Mouse (Mus musculus) layer of hippocampus, postnatal 25 days (tissue): ENCODE measurements around the gene Olfr1155. TPM values are rescaled to one million over a fixed set of nuclear protein-coding genes. Genes with fewer than 3 reads are reported as not detected.

Experiments
- DNase-seq, 2 experiments: peaks; one replicate each; pipeline ENCODE4 v3.0.0; 2022; ENCODE audit warnings: mixed read lengths in 2 of 2, low spot score in 1 of 2; ENCODE audit errors: extremely low spot score in 1 of 2
- total RNA-seq, 2 experiments: library from RNA; stranded (reverse); gene quantifications; 2 replicates each; pipeline ENCODE4 v1.2.3; 2021

The Olfr1155 gene
- total RNA-seq, result not detected

DNA sequence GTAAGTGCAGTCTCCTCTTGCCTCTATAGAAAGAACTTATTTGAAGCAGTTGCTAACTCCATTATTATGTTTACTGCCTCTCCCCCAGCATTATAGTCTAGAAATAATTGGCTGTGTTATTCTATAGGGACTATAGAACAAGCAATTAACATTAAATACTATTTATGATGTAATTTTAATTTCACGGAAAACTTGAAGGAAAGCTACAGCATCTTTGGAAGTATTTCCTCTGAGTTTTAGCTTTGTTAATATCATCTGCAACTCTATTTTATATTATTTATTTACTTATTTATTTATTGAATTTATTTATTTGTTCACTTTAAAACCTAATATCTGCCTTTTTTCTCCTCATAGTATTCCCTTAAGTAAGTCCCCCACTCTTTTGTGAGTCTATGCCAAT lies at the start of gene Olfr1155:
TSS of gene Olfr1155 (minus strand) at position 101 of the 400 bp plus-strand sequence.
- DNase-seq, result no peak

DNA sequence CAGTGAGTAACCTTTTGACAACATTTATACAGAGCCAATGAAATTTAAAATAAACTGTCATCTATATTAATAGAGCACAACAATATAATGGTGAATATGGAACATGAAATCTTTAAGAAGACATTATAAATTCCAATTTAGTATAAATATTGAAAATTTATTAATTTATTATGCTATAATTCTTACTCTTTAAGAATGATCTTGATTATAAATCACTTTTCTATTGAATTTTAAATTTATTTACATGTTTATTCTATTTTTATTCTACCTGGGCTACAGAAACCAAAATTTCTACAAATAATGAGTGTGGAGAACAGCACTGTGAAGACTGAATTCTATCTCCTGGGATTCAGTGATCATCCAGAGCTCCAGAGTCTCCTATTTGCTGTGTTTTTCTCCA lies 44.9 kb upstream of the Olfr1155 start, which contains the start of gene Olfr1158:
TSS of gene Olfr1158 (plus strand) at position 301 of the 400 bp plus-strand sequence.
- DNase-seq, result no peak

DNA sequence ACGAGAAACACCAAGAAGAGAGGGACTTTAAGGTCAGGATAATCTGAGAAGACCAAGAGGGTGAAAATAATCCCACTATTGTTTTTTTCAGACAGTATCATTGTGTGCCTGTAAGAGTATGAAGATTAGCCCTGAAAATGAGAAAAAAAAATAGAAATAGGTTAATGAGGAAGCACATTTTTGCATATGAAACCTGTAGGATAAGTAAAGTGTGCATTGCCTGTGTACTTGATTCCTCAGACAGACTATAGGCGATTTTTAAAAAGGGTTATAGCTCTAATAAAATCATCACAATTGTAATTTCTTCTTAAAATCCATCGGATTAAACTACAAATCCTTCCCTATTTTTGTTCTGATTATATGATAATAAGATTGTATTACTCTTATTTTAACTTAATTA lies 29.6 kb upstream of the Olfr1155 start, which contains the start of gene Olfr74:
TSS of gene Olfr74 (minus strand) at position 101 of the 400 bp plus-strand sequence.
- no peak for DNase-seq

DNA sequence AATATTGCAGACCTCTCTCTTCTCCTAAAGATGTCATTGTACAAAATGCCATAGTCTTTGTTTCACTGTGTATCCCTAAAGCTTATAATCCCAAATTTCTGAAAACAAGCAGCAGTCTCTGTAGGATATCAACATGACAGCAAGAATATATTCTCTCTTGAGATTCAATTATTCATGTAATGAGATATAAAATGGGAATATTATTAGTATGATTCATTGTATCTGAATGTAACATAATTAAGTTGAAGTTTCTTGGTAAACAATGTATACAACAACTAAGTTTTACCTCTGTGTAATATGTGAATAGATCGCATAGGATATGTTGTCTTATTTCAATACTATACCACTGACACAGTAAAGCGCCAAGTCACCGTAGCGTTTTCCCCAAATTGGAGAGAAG lies 23.3 kb upstream of the Olfr1155 start, which contains the start of gene Olfr1157:
TSS of gene Olfr1157 (minus strand) at position 101 of the 400 bp plus-strand sequence.
- DNase-seq, result no peak

DNA sequence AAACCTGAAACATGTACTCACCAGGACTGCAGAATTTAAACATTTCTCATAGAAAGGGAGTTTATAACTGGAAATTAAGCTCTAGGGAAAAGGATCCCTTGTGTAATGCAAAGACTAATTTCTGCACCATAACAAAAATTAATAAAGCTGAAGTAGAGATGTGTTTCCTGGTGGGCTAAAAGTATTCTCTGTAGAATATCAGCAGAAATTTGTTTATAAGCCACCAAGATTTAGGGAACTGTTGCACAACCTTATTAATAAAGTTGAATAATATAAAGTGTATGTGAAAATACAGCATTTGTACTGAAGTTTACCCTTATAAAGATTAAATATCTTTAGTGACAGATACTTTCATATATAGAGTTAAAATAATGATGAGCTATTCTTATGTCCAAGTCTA lies 8.1 kb upstream of the Olfr1155 start, which contains the start of gene Olfr1156:
TSS of gene Olfr1156 (minus strand) at position 101 of the 400 bp plus-strand sequence.
- DNase-seq, result no peak

DNA sequence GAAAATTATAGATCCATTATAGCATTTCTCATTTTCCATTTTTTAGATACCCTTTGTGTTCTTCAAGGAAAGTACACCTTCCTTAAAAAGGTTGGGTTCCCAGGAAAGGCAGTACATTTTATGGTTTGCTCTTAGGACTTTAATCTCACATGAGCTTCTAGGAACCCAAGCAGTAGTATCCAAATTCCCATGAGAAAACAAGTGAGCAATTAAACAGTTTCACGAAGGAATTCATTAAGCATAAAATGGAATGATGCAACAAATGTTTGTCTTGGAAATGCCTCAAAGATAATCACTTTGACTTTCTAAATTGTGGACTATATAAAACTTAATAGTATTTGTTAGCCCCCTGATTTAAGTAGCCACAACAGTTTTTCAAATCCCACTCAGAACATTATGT lies 39.9 kb downstream of the Olfr1155 start, which contains the start of gene Olfr1154:
TSS of gene Olfr1154 (minus strand) at position 101 of the 400 bp plus-strand sequence.
- DNase-seq, result no peak

GRCm38 (mm10) chr2:87894662-87895061 lies 50.3 kb downstream of the Olfr1155 start, which contains the start of gene Olfr1153:
Gene Olfr1153 (plus strand): TSS chr2:87894962.
- DNase-seq, result no peak

Other genes starting within 250 kb of the Olfr1155 start
- not detected for gene Olfr1137, start 232.0 kb downstream of the Olfr1155 start, total RNA-seq
- gene Olfr1138, start 205.2 kb downstream of the Olfr1155 start, total RNA-seq, result not detected
- gene Olfr1140, start 201.4 kb downstream of the Olfr1155 start, total RNA-seq, result not detected
- gene Olfr1141, start 191.1 kb downstream of the Olfr1155 start, total RNA-seq, result not detected
- gene Olfr152, start 165.7 kb downstream of the Olfr1155 start, total RNA-seq, result not detected
- not detected for gene Olfr1143, start 144.5 kb downstream of the Olfr1155 start, total RNA-seq
- gene Olfr1145, start 135.3 kb downstream of the Olfr1155 start, total RNA-seq, result not detected
- gene Olfr1148, start 114.6 kb downstream of the Olfr1155 start, total RNA-seq, result not detected
- not detected for gene Olfr1150-ps1, start 101.1 kb downstream of the Olfr1155 start, total RNA-seq
- gene Olfr1151, start 89.3 kb downstream of the Olfr1155 start, total RNA-seq, result not detected
- not detected for gene Olfr1152, start 78.6 kb downstream of the Olfr1155 start, total RNA-seq
- not detected for gene Olfr1153, start 50.2 kb downstream of the Olfr1155 start, total RNA-seq
- not detected for gene Olfr1154, start 40.0 kb downstream of the Olfr1155 start, total RNA-seq
- gene Olfr1156, start 8.0 kb upstream of the Olfr1155 start, total RNA-seq, result under 1 TPM in 1 of 2 experiments, not detected in 1; 0.14 TPM
- gene Olfr1157, start 23.2 kb upstream of the Olfr1155 start, total RNA-seq, result not detected
- gene Olfr74, start 29.5 kb upstream of the Olfr1155 start, total RNA-seq, result not detected
- gene Olfr1158, start 45.0 kb upstream of the Olfr1155 start, total RNA-seq, result not detected
- not detected for gene Olfr1160, start 63.1 kb upstream of the Olfr1155 start, total RNA-seq
- not detected for gene Olfr1161, start 77.6 kb upstream of the Olfr1155 start, total RNA-seq
- gene Olfr73, start 92.6 kb upstream of the Olfr1155 start, total RNA-seq, result not detected
- gene Olfr1162, start 106.0 kb upstream of the Olfr1155 start, total RNA-seq, result not detected
- gene Olfr1163, start 126.7 kb upstream of the Olfr1155 start, total RNA-seq, result not detected
- gene Olfr1164, start 148.8 kb upstream of the Olfr1155 start, total RNA-seq, result not detected
- gene Olfr1166, start 183.1 kb upstream of the Olfr1155 start, total RNA-seq, result not detected
- not detected for gene Olfr1167, start 210.1 kb upstream of the Olfr1155 start, total RNA-seq
- not detected for gene Olfr1168, start 236.7 kb upstream of the Olfr1155 start, total RNA-seq